Mouse (Mus musculus) liver, postnatal 0 days (tissue): ENCODE data around the gene Chd2. TPM values are rescaled to one million over a fixed set of nuclear protein-coding genes. Genes with fewer than 3 reads are reported as not detected.

Experiments used
- ATAC-seq: fragments of 200-750 bp; cut with Nextera tagmentation; 2 replicates; pipeline ENCODE4 v1.8.0; 2017; ENCODE audit warnings: mild to moderate bottlenecking, moderate library complexity
- DNase-seq: peaks from one replicate; pipeline ENCODE4 v3.0.0-alpha.2; 2016
- H3K27ac ChIP-seq: fragments of 300-500 bp; sonication (generic); 2 replicates; pipeline ENCODE4 v1.5.1; 2014; ENCODE audit warnings: antibody characterized with exemption, moderate library complexity, mild to moderate bottlenecking, low read depth
- H3K27me3 ChIP-seq: fragments of 300-500 bp; sonication (generic); 2 replicates; pipeline ENCODE4 v1.6.1; 2014; ENCODE audit warnings: low read length, control low read depth, mixed read lengths; ENCODE audit not compliant: insufficient read depth
- H3K36me3 ChIP-seq: fragments of 300-500 bp; sonication (generic); replicated peaks from 2 replicates; pipeline ENCODE4 v1.6.1; 2014; ENCODE audit warnings: mild to moderate bottlenecking, control low read depth, low read length, moderate library complexity, mixed read lengths; ENCODE audit not compliant: insufficient read depth
- H3K4me1 ChIP-seq: fragments of 300-500 bp; sonication (generic); 2 replicates; pipeline ENCODE4 v1.6.1; 2014; ENCODE audit warnings: antibody characterized with exemption, mild to moderate bottlenecking, control low read depth; ENCODE audit not compliant: insufficient read depth
- H3K4me2 ChIP-seq: fragments of 300-500 bp; sonication (generic); 2 replicates; pipeline ENCODE4 v1.6.1; 2014; ENCODE audit warnings: low read depth, mild to moderate bottlenecking, low read length, moderate library complexity, mixed read lengths
- H3K4me3 ChIP-seq: fragments of 300-500 bp; sonication (generic); 2 replicates; pipeline ENCODE4 v1.5.1; 2014; ENCODE audit warnings: low read depth, low read length
- H3K9ac ChIP-seq: fragments of 300-500 bp; sonication (generic); replicated peaks from 2 replicates; pipeline ENCODE4 v1.6.1; 2014; ENCODE audit warnings: mild to moderate bottlenecking, moderate library complexity
- H3K9me3 ChIP-seq: fragments of 300-500 bp; sonication (generic); 2 replicates; pipeline ENCODE4 v1.6.1; 2016; ENCODE audit warnings: mild to moderate bottlenecking, control low read depth, low read length, mixed read lengths
- CTCF ChIP-seq: sonication (generic); IDR thresholded peaks from 2 replicates; pipeline ENCODE4 v1.5.1; 2016; ENCODE audit warnings: antibody characterized with exemption, low read depth
- EP300 ChIP-seq: IDR thresholded peaks from 2 replicates; pipeline ENCODE4 v1.6.1; 2016; ENCODE audit warnings: antibody characterized with exemption, low read depth, mild to moderate bottlenecking
- WGBS: fragments of 180-500 bp; shearing (Covaris S2); extraction: QIAGEN DNeasy Blood & Tissue Kit; methylation state at CpG from one replicate; pipeline ENCODE4 v1.1.7; 2014; ENCODE audit not compliant: insufficient replicate concordance; 5-methylcytosine and 5-hydroxymethylcytosine counted together
- polyA plus RNA-seq: library from polyadenylated mRNA; unstranded; fragments of >200 nt; fragmentation: Nextera tagmentation; extraction: Ambion mirVana; gene quantifications from 2 replicates; pipeline ENCODE4 v1.2.1, GENCODE M21; 2015

Gene Chd2
- polyA plus RNA-seq, 1 experiment from 2014 or later: 17.2 TPM

GRCm38 (mm10) chr7:73389871-73390294 lies 151.7 kb downstream of the Chd2 start:
- Histone ChIP-seq H3K36me3 (no peaks in the 10 kb centered on the region), H3K9me3 (no peaks in the 10 kb centered on the region), H3K4me3 (no peak overlapping the region), H3K9ac (no peak overlapping the region), H3K27me3 (peaks cover 59% of the 10 kb centered on the region), H3K27ac (no peak overlapping the region), H3K4me2 (no peak overlapping the region), H3K4me1 (0 out of 2 replicates have a peak, but pooled peaks cover 5% of the 10 kb centered on the region)
- WGBS: 4% methylated on average over 15 of the region's 15 CpGs
- DNase-seq: no peak
- TF ChIP-seq EP300: no peak
- TF ChIP-seq CTCF: no peak
- ATAC-seq: no peak

GRCm38 (mm10) chr7:73389419-73389818 lies 152.2 kb downstream of the Chd2 start:
- Histone ChIP-seq H3K4me3 (no peak overlapping the region), H3K9me3 (no peaks in the 10 kb centered on the region), H3K4me1 (0 out of 2 replicates have a peak, but pooled peaks cover 5% of the 10 kb centered on the region), H3K36me3 (no peaks in the 10 kb centered on the region), H3K4me2 (no peak overlapping the region), H3K27me3 (peaks cover 60% of the 10 kb centered on the region), H3K9ac (no peak overlapping the region), H3K27ac (no peak overlapping the region)
- ATAC-seq (no peak), DNase-seq (no peak)
- no peak for TF ChIP-seq EP300
- TF ChIP-seq CTCF: no peak
- 11% methylated on average over 9 of the region's 9 CpGs for WGBS

GRCm38 (mm10) chr7:73388866-73389265 lies 152.8 kb downstream of the Chd2 start:
- DNase-seq: no peak
- Histone ChIP-seq H3K27ac (no peak overlapping the region), H3K4me1 (0 out of 2 replicates have a peak, but pooled peaks cover 5% of the 10 kb centered on the region), H3K27me3 (peaks cover 59% of the 10 kb centered on the region), H3K9ac (no peak overlapping the region), H3K4me3 (no peak overlapping the region), H3K9me3 (no peaks in the 10 kb centered on the region), H3K4me2 (no peak overlapping the region), H3K36me3 (no peaks in the 10 kb centered on the region)
- ATAC-seq: no peak
- WGBS: 60% methylated on average over 2 of the region's 2 CpGs
- no peak for TF ChIP-seq CTCF
- TF ChIP-seq EP300: no peak

GRCm38 (mm10) chr7:73382843-73383242 lies 158.8 kb downstream of the Chd2 start:
- Histone ChIP-seq H3K27me3 (peaks cover 18% of the 10 kb centered on the region; the same call in 1 of the 2 replicates), H3K4me1 (no peaks in the 10 kb centered on the region), H3K36me3 (no peaks in the 10 kb centered on the region), H3K27ac (no peak overlapping the region), H3K4me3 (no peak overlapping the region), H3K4me2 (no peak overlapping the region), H3K9ac (no peak overlapping the region), H3K9me3 (no peaks in the 10 kb centered on the region)
- 70% methylated on average over 7 of the region's 7 CpGs for WGBS
- ATAC-seq (no peak), DNase-seq (no peak)
- no peak for TF ChIP-seq EP300
- no peak for TF ChIP-seq CTCF

GRCm38 (mm10) chr7:73378034-73378433 lies 163.6 kb downstream of the Chd2 start:
- Histone ChIP-seq H3K4me1 (peaks cover 6% of the 10 kb centered on the region), H3K36me3 (no peaks in the 10 kb centered on the region), H3K9ac (no peak overlapping the region), H3K27ac (no peak overlapping the region), H3K9me3 (no peaks in the 10 kb centered on the region), H3K27me3 (peaks cover 57% of the 10 kb centered on the region), H3K4me2 (no peak overlapping the region), H3K4me3 (no peak overlapping the region)
- 69% methylated on average over 6 of the region's 6 CpGs for WGBS
- ATAC-seq: no peak
- DNase-seq: no peak
- TF ChIP-seq EP300 (no peak), CTCF (no peak)

GRCm38 (mm10) chr7:73377307-73377706 lies 164.3 kb downstream of the Chd2 start:
- H3K27me3 ChIP-seq: peaks cover 61% of the 10 kb centered on the region
- no peak for TF ChIP-seq EP300
- TF ChIP-seq CTCF: no peak
- H3K4me1 ChIP-seq: peaks cover 11% of the 10 kb centered on the region
- H3K27ac ChIP-seq: no peak overlapping the region
- H3K4me2 ChIP-seq: no peak overlapping the region
- H3K36me3 ChIP-seq: no peaks in the 10 kb centered on the region
- no peak overlapping the region for H3K4me3 ChIP-seq
- ATAC-seq: no peak
- DNase-seq: no peak
- no peaks in the 10 kb centered on the region for H3K9me3 ChIP-seq
- no peak overlapping the region for H3K9ac ChIP-seq
- 62% methylated on average over 12 of the region's 12 CpGs for WGBS

Other genes with a start within 250 kb of the Chd2 start
- gene Rgma, start 166.3 kb downstream of the Chd2 start, polyA plus RNA-seq: 0.12 TPM in 2 replicates
- gene Fam174b, start 198.5 kb upstream of the Chd2 start, polyA plus RNA-seq: 2.6 and 2.9 TPM in 2 replicates